Mouse (Mus musculus) lung, postnatal 0 days (tissue): ENCODE measurements around the gene Kcnq5.

ENCODE experiments used
- CTCF ChIP-seq: IDR thresholded peaks from 2 replicates; pipeline ENCODE4 v1.5.1; 2016; ENCODE audit warnings: antibody characterized with exemption, mild to moderate bottlenecking
- EP300 ChIP-seq: IDR thresholded peaks from 2 replicates; pipeline ENCODE4 v1.6.1; 2016; ENCODE audit warnings: antibody characterized with exemption, mild to moderate bottlenecking, control low read depth

- no peak for TF ChIP-seq CTCF
- TF ChIP-seq EP300 = no peak
Measured at GRCm38 (mm10) chr1:21486266-21486665, 475.5 kb downstream of the Kcnq5 start.
